Mouse (Mus musculus) heart, embryonic 12.5 days (tissue): ENCODE results near the gene Tcf15. TPM values are rescaled to one million over a fixed set of nuclear protein-coding genes. Genes with fewer than 3 reads are reported as not detected.

Experiments
- ATAC-seq: fragments of 200-750 bp; cut with Nextera tagmentation; 2 replicates; pipeline ENCODE4 v1.8.0; 2017; ENCODE audit warnings: moderate TSS enrichment, moderate library complexity; ENCODE audit not compliant: insufficient number of reproducible peaks, low FRiP score
- H3K27ac ChIP-seq: fragments of 300-500 bp; sonication (generic); 2 replicates; pipeline ENCODE4 v1.5.1; 2016; ENCODE audit warnings: mild to moderate bottlenecking, moderate library complexity; ENCODE audit not compliant: poor library complexity, severe bottlenecking
- H3K27me3 ChIP-seq: fragments of 300-500 bp; sonication (generic); replicated peaks from 2 replicates; pipeline ENCODE4 v1.6.1; 2016; ENCODE audit warnings: mild to moderate bottlenecking, moderate library complexity
- H3K36me3 ChIP-seq: fragments of 300-500 bp; sonication (generic); 2 replicates; pipeline ENCODE4 v1.6.1; 2016; ENCODE audit warnings: mild to moderate bottlenecking, moderate library complexity
- H3K4me1 ChIP-seq: fragments of 300-500 bp; sonication (generic); replicated peaks from 2 replicates; pipeline ENCODE4 v1.6.1; 2016; ENCODE audit warnings: mild to moderate bottlenecking
- H3K4me2 ChIP-seq: fragments of 300-500 bp; sonication (generic); 2 replicates; pipeline ENCODE4 v1.6.1; 2016; ENCODE audit warnings: mild to moderate bottlenecking, moderate library complexity
- H3K4me3 ChIP-seq: fragments of 300-500 bp; sonication (generic); 2 replicates; pipeline ENCODE4 v1.5.1; 2016; ENCODE audit warnings: mild to moderate bottlenecking
- H3K9ac ChIP-seq: fragments of 300-500 bp; sonication (generic); 2 replicates; pipeline ENCODE4 v1.6.1; 2016; ENCODE audit warnings: mild to moderate bottlenecking, moderate library complexity
- H3K9me3 ChIP-seq: fragments of 300-500 bp; sonication (generic); replicated peaks from 2 replicates; pipeline ENCODE4 v1.6.1; 2016; ENCODE audit warnings: mild to moderate bottlenecking, moderate library complexity
- WGBS: fragments of 180-500 bp; shearing (Covaris S2); methylation state at CpG from one replicate; pipeline ENCODE4 v1.1.7; 2016; 5-methylcytosine and 5-hydroxymethylcytosine counted together
- polyA plus RNA-seq: library from polyadenylated mRNA; unstranded; fragments of >200 nt; fragmentation: Nextera tagmentation; extraction: Ambion mirVana; gene quantifications from 2 replicates; pipeline ENCODE4 v1.2.1, GENCODE M21; 2016

Gene Tcf15
- 4.1 and 4.7 TPM in 2 replicates for polyA plus RNA-seq

DNA sequence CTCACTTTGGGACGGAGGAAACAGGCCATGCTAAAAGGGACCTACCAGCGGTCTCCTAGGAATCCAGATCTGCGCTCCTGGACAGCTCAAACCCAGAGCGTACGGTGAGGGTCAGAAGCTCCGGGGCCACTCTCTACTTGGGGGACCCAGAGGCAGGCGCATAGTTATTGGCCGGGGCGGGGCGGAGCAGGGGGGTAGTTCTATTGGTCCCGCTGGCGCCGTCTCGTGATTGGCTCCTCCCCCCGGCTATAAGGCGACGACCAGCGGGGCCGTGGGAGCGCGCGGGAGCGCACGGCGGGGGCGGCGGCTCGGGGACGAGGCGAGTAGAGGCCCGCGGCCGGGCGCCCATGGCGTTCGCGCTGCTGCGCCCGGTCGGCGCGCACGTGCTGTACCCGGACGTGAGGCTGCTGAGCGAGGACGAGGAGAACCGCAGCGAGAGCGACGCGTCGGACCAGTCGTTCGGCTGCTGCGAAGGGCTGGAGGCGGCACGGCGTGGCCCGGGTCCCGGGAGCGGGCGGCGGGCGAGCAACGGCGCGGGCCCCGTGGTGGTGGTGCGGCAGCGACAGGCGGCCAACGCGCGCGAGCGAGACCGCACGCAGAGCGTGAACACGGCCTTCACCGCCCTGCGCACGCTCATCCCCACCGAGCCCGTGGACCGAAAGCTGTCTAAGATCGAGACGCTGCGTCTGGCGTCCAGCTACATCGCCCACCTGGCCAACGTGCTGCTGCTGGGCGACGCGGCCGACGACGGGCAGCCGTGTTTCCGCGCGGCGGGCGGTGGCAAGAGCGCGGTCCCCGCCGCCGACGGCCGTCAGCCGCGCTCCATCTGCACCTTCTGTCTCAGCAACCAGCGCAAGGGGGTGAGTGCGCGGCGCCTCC is at the start of gene Tcf15:
Gene Tcf15 (plus strand): TSS at position 283 of the 879 bp plus-strand sequence.
- peaks cover 76% of the 10 kb centered on the region for H3K27me3 ChIP-seq
- ATAC-seq, result peak; percentile 75
- H3K4me2 ChIP-seq, result peak within 1 kb of the TSS; percentile 87
- peak within 1 kb of the TSS; percentile 53 for H3K4me3 ChIP-seq
- peaks cover 18% of the 10 kb centered on the region for H3K4me1 ChIP-seq
- under 1% methylated on average over 109 of the region's 118 CpGs for WGBS
- H3K9me3 ChIP-seq, result no peaks in the 10 kb centered on the region
- no peak within 1 kb of the TSS for H3K27ac ChIP-seq
- peak within 1 kb of the TSS; percentile 53; the same call in 1 of the 2 replicates for H3K9ac ChIP-seq
- H3K36me3 ChIP-seq, result no peaks in the 10 kb centered on the region

DNA sequence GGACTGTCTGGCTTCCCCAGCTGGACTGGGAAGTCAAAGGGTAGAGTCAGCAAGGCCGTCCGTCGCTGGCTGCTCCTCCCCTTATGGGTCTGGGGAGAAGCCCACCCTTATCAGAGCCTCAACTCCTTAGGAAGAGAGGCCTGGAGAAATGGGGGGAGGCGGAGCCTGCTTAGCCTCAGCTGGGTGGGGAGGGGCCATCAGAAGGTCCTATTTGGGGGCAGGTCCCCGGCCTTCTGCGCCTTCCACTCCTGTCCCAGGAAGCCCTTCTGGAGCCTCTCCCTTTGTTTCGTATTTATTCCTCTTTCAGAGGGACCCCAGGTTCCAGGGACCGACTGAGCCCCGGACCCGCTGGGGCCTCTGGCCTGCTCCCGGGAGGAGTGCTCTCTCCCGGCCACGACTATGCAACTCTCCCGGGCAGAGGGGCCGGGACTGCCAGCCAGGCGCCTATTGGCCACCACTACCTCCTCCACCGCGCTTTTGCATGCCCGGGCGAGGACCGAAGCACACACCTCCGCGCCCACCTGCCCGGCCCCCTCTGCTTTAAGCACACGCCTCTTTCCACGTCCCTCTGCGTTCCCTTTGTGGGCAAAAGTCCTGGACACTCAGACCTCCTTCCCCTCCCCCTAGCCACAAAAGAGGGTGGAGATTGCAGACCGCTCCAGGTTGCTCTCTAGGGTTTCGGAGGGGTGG is 48.4 kb upstream of the Tcf15 start:
- peaks cover 15% of the 10 kb centered on the region for H3K4me1 ChIP-seq
- peaks cover 90% of the 10 kb centered on the region for H3K27me3 ChIP-seq
- ATAC-seq, result no peak
- 0 out of 2 replicates have a peak overlapping the region, but pooled peaks have one; percentile 33 for H3K9ac ChIP-seq
- peak overlapping the region; percentile 57 for H3K4me2 ChIP-seq
- no peaks in the 10 kb centered on the region for H3K36me3 ChIP-seq
- H3K9me3 ChIP-seq, result no peaks in the 10 kb centered on the region; the same call in 1 of the 2 replicates
- 5% methylated on average over 29 of the region's 29 CpGs for WGBS
- peak overlapping the region; percentile 30 for H3K4me3 ChIP-seq
- H3K27ac ChIP-seq, result no peak overlapping the region

DNA sequence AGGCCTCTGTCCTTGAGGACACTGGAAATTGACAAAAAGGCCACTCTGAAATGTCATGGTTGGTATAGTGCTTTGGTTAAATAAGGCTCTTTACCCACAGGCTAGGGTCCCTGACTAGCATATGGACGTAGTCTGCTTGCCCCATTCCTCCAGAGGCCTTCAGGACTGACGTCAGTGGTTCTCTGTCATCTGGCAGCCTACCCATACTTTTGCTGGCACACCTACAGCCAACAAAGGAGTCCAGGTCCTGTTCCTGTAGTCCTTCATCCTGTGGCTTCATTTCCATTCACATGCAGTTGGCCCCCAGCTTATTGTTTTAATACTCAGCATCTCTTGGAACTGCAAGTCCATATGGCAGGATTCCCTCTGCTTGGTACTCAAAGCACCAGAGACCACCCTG is 46.4 kb upstream of the Tcf15 start:
- 62% methylated on average over 2 of the region's 2 CpGs for WGBS
- ATAC-seq, result no peak
- no peak overlapping the region for H3K9ac ChIP-seq

DNA sequence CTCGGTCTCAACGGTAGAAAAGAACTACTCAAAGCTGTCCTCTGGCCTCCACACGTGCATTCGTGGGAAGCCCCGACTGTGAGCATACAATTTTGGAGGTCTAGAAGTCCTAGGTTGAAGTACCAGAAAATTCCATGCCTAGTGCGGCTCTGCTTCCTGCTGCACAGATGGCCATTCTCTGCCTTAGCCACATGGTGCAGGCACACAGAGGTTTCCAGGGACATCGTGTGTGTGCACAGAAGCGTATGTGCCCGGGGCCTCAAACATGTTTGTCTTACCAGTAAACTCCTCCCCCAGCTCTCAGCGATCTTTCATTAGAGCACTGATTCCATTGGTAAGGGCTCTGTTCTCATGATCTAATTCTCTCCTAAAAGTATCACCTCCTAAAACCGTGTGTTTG is 45.4 kb upstream of the Tcf15 start:
- Histone ChIP-seq H3K9me3 (no peaks in the 10 kb centered on the region), H3K4me2 (no peak overlapping the region), H3K9ac (no peak overlapping the region), H3K4me3 (no peak overlapping the region), H3K27ac (no peak overlapping the region), H3K36me3 (no peaks in the 10 kb centered on the region), H3K27me3 (peaks cover 90% of the 10 kb centered on the region), H3K4me1 (peaks cover 15% of the 10 kb centered on the region)
- WGBS, result 74% methylated on average over 11 of the region's 11 CpGs
- no peak for ATAC-seq

More for the DNA sequence above, 46.4 kb upstream of the Tcf15 start:
- Histone ChIP-seq H3K9me3 (no peaks in the 10 kb centered on the region), H3K4me1 (peaks cover 15% of the 10 kb centered on the region), H3K4me3 (no peak overlapping the region), H3K27me3 (peaks cover 90% of the 10 kb centered on the region), H3K36me3 (no peaks in the 10 kb centered on the region), H3K4me2 (no peak overlapping the region), H3K27ac (no peak overlapping the region)

DNA sequence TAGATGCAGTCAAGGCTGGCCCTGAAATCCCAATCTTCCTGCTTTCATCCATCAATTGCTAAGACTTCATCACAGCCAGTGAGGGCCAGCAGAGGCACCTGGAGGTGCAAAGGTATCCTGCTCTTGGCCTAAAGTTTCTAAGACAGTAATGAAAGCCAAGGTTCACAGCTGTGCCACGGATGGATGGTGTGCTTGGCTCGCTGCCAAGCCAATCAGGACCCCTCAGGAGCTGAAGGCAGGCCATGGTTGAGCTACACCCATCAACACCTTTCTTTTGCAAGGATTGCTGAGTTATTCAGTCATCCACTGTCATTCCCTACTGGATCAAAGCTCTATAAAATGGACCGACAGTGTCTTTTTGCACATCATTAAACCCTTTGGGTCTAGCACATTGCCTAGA is 43.8 kb upstream of the Tcf15 start:
- WGBS, result 61% methylated on average over 3 of the region's 3 CpGs
- peaks cover 74% of the 10 kb centered on the region for H3K27me3 ChIP-seq
- peaks cover 9% of the 10 kb centered on the region for H3K4me1 ChIP-seq
- no peak for ATAC-seq
- H3K27ac ChIP-seq, result no peak overlapping the region
- H3K4me2 ChIP-seq, result no peak overlapping the region
- H3K4me3 ChIP-seq, result no peak overlapping the region
- no peaks in the 10 kb centered on the region for H3K36me3 ChIP-seq
- no peak overlapping the region for H3K9ac ChIP-seq
- H3K9me3 ChIP-seq, result no peaks in the 10 kb centered on the region

DNA sequence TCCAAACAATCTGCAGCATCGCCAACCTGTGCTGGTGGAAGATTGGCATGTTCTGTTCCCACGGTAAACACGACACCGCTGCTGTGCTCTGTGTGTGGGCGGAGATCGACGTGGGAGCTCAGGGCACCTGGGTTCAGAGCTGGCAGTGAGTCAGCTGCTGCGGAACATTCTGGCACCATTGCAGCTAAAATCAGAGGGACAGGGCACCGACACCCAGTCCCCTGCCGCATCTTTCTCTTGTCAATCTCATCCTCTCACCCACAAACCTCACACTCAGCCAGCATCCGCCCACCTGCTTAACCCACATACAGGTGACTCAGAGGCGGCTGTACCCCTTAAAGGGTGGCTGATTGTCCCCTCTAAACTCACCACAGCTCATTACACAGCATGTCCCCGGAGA is 41.6 kb upstream of the Tcf15 start:
- H3K36me3 ChIP-seq, result no peaks in the 10 kb centered on the region
- ATAC-seq, result no peak

DNA sequence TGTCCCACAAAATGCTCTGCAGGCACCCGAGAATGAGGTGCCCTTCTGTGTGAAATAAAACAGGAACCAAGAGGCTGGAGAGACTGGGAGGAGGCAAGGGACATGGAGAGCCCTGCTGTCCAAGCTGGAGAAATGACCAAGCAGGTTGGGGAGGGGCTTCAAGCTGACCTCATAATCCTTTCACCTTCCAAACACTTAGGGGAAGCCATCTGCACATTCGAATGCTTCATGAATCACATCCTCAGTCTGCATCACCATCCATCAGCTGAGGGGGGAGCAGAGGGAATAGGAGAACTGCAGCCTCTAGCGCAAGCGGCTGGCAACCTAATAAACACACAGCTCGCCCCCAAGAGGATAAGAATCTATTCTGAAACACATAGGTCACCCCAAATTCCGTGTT is 41.0 kb upstream of the Tcf15 start:
- Histone ChIP-seq H3K4me1 (0 out of 2 replicates have a peak, but pooled peaks cover 3% of the 10 kb centered on the region), H3K27me3 (peaks cover 47% of the 10 kb centered on the region), H3K36me3 (no peaks in the 10 kb centered on the region), H3K4me2 (no peak overlapping the region), H3K9me3 (no peaks in the 10 kb centered on the region), H3K27ac (no peak overlapping the region), H3K9ac (no peak overlapping the region), H3K4me3 (no peak overlapping the region)
- WGBS, result 63% methylated on average over 6 of the region's 6 CpGs
- ATAC-seq, result no peak

More for the DNA sequence above, 41.6 kb upstream of the Tcf15 start:
- WGBS, result 71% methylated on average over 13 of the region's 13 CpGs
- H3K4me2 ChIP-seq, result no peak overlapping the region
- no peaks in the 10 kb centered on the region for H3K9me3 ChIP-seq
- no peak overlapping the region for H3K4me3 ChIP-seq
- H3K27ac ChIP-seq, result no peak overlapping the region
- H3K9ac ChIP-seq, result no peak overlapping the region
- peaks cover 53% of the 10 kb centered on the region for H3K27me3 ChIP-seq
- 0 out of 2 replicates have a peak, but pooled peaks cover 3% of the 10 kb centered on the region for H3K4me1 ChIP-seq

DNA sequence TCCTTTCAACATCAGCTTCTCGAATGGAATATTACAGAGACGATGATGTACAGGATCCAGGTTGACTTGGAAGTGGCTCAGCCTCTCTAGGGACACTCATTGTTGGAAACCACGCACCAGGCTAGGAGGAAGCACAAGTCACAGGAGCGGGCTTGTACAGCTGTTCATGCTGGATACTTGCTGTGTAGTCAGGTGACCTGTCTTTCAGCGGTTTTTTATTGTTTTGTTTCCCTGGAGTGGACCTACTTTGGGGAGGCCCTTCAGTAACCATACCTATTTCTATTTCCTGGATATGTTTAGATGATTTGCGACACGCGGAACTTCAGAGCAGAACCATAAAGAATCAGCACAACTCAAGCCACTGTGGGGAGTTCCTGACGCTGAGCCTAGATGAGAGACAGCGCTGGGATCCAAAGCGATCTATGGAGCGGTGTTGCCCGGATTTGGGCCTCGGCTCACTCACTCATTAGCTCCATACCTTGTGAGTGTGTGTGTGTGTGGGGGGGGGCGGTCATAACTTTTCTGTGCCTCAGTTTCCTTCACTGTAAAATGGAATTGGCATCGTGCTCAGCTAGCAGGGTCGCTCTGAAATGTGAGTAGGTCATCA is 38.5 kb upstream of the Tcf15 start:
- 22% methylated on average over 17 of the region's 17 CpGs for WGBS
- Histone ChIP-seq H3K9ac (peak overlapping the region; percentile 85), H3K9me3 (no peaks in the 10 kb centered on the region), H3K27ac (peak overlapping the region; percentile 39), H3K36me3 (no peaks in the 10 kb centered on the region), H3K4me1 (0 out of 2 replicates have a peak, but pooled peaks cover 3% of the 10 kb centered on the region), H3K27me3 (peaks cover 28% of the 10 kb centered on the region), H3K4me3 (peak overlapping the region; percentile 74), H3K4me2 (peak overlapping the region; percentile 89)
- peak; percentile 34 for ATAC-seq

DNA sequence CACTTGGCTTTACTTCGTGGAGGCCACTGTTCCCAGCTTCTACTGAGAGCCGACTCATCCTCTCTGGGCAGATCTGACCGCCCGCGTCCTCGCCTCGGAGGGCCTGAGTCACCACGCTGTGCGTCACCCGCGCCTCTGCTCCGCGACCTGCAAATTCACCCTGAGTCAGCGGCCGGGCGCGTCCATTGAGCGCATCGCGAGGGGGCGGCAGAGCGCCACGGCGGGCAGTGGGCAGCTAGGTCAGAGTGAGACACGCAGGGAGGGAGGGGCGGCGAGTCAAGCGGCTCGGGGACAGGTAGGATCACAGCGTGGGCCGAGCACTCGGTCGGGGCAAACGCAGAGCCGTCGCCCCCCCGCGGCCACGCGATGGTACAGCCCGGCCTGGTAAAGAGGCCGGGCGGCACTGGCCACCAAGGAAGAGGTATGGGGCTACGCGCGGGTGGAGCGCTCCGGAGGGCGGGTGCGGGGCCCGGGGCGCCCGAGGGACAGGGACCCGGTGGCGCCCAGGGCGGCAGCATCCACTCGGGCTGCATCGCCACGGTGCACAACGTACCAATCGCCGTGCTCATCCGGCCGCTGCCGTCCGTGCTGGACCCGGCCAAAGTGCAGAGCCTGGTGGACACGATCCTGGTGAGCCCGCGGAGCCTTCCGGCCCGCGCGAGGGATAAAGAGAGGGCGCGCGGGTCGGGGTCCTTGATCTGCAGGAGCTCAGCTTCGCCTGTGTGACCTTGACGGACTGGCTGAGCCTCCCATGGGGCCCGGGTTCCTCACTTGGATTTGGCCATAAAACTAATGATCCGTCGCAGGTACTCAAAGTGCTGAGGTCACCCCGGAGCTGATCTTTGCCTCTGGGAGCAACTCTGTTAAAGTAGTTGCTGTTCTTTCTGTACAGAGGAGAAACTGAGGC is 37.8 kb upstream of the Tcf15 start, which contains the start of gene Srxn1:
Gene Srxn1 (plus strand): TSS at position 199 of the 907 bp plus-strand sequence.
- H3K9ac ChIP-seq, result peak within 1 kb of the TSS; percentile 85
- H3K9me3 ChIP-seq, result no peaks in the 10 kb centered on the region
- H3K4me2 ChIP-seq, result peak within 1 kb of the TSS; percentile 89
- 0 out of 2 replicates have a peak, but pooled peaks cover 3% of the 10 kb centered on the region for H3K4me1 ChIP-seq
- peak within 1 kb of the TSS; percentile 53 for H3K27ac ChIP-seq
- H3K36me3 ChIP-seq, result no peaks in the 10 kb centered on the region
- H3K27me3 ChIP-seq, result peaks cover 22% of the 10 kb centered on the region
- 1% methylated on average over 84 of the region's 84 CpGs for WGBS
- peak within 1 kb of the TSS; percentile 74 for H3K4me3 ChIP-seq
- peak; percentile 95 for ATAC-seq

DNA sequence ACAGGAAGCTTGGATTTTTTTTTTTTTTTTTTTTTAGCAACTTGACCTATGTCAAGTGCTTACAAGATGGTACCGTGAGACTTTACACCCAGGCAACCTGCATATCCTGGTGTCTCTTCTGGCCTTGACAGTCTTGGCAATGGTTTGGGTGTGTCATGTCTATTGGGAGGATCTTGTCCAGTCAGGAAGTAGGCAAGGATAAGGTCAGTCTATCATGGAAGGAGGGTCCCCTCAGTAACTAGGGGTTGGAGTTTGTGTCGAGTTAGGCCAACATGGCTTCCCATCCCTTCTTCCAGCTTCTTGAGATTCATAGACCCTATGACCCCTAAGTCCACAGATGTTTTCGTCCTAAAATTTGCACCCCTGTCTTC is 37.2 kb upstream of the Tcf15 start:
- no peak for ATAC-seq
- WGBS, result 82% methylated on average over 3 of the region's 3 CpGs
- H3K4me1 ChIP-seq, result 0 out of 2 replicates have a peak, but pooled peaks cover 3% of the 10 kb centered on the region
- H3K9ac ChIP-seq, result no peak overlapping the region
- H3K4me2 ChIP-seq, result peak overlapping the region; percentile 89
- no peaks in the 10 kb centered on the region for H3K9me3 ChIP-seq
- H3K36me3 ChIP-seq, result no peaks in the 10 kb centered on the region
- H3K4me3 ChIP-seq, result peak overlapping the region; percentile 74
- H3K27me3 ChIP-seq, result peaks cover 17% of the 10 kb centered on the region
- H3K27ac ChIP-seq, result no peak overlapping the region
